Mouse (Mus musculus): ENCODE measurements around the gene Wdr17. TPM values are rescaled to one million over a fixed set of nuclear protein-coding genes. Genes with fewer than 3 reads are reported as not detected.
A peak's percentile ranks its signal among the peaks of the same experiment; 100 is the strongest.

Wdr17 gene
- not detected for total RNA-seq (2021)

DNA sequence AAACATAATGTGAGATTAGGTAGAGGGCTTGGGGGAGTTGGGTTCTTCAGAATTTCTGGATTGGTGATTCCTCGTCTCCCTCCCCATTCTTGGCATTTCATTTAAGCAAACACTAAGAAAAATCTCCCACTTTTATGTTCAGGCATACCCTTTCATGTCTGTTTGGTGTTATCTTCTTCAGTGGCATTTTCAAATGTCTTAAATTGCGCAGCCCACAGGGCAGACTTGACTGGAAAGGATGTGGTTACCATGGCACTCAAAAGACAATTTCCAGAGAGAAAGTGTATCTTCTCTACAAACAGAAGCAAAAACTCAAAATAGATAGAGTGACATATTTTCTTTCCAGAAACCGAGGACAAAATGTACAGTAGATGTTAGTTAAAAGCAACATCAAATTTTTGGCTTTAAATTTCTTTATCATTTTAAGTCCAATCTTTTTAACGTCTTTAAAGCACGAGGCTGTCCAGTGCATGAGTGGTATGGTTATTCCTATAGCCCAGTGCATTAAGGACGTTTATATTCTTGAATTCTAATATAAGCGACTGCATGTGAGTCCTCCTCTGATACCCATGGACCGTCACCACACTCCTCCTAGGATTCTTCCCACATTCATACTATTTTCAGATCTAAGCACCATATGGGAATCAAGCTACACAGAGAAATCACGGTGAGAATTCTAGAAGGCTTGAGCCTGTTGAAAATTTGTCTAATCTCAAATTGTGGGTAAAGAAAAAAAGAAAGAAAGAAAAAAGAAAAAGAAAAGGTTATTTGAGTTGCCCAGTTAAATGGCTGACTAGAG is at the start of gene Wdr17:
Wdr17 (minus strand) TSS at position 198 of the 799 bp plus-strand sequence.
- DNase-seq = no peak
- intact Hi-C loops (cut with DNase I) = no loop called here

DNA sequence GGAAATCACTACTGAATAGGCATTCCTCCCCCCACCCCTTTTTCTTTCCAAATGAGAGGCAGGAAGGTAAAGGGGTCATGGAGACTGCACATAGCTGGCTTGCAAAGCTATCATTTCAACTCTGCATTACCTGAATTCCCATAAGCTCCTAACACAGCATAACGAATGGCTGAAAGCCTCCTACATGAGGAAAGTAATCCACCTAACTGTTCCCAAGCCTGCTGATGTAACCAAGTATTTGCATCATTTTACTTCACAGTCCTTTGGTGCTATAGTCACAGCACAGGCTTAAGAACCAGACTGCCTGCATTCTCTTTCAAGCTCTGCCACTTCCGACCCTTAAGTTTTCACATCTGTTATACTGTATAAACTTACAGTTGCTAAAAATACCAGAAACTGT is 45.3 kb upstream of the Wdr17 start:
- intact Hi-C loops (cut with DNase I) = no loop called here
- DNase-seq = no peak

DNA sequence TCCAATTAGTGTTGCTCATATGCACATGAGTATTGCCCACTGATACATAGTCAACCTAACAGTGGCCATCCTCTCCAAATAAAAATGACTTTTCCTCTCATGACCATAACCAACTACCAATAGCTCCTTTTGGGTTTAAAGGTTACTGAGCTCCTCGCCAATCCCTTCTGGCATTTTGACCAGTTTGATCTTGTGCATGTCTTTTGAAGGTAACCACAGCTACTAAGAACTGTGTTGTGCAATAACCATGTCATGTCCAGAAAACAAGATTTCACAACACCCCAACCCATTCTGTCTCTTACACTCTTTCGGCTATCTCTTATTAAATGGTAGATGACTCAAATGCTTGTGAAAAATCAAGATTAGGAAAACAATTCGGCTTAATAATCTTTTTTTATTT is 38.0 kb upstream of the Wdr17 start:
- intact Hi-C loops (cut with DNase I) = no loop called here
- DNase-seq = no peak

DNA sequence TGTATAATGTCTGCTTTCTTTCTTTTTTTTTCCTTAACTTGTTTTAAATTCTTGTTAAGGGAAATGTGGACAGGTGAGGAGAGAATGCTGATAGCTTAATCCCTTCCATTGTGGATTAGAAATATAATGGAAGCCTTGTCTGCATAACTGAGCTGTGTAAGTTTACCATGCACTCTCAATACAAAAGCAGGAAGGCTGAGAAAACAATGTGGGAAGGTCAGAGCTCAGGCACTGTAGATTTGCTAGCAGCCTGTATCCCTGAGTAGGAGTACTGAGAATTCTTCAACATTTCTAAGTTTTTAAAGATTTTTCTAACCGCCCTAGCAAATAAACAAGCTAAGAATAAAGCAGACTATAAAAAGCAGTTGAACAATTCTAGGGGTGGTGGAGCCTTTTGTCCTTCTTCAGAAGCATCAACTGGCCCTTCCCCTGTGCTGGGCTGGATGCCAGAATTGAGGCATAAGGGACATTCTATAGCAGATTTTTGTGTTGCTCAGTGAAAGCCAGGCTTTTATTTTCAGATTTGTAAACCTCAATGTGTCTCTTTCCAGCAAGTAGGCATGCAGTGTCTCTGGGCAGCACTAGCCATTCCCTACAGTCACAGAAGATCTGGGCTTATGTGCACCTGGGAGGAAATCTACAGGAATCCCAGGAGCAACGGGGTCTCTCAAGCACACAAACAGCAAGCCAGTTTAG is 35.3 kb upstream of the Wdr17 start:
- no peak for DNase-seq
- intact Hi-C loops (cut with DNase I) = no loop called here

DNA sequence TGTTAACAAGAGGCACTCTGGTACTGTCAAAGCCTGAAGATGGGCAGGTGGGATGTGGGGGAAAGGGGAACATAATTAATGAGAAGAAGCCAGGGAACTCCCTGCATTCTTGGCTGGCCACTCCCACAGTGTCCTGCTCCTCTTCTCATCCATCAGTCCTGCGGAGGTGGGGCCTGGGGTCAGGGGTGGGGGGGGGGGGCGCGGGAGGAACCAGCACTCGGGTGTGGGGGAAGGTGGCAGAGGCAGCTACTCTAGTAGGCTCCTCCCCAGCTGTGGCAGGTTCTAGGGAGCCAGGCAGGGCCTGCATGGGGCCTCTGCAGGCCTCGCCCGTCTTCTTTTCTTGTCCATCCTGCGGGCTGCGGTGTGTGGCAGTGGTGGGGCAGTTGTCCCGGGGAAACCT is 30.7 kb upstream of the Wdr17 start:
- intact Hi-C loops (cut with DNase I) = no loop called here
- no peak for DNase-seq

DNA sequence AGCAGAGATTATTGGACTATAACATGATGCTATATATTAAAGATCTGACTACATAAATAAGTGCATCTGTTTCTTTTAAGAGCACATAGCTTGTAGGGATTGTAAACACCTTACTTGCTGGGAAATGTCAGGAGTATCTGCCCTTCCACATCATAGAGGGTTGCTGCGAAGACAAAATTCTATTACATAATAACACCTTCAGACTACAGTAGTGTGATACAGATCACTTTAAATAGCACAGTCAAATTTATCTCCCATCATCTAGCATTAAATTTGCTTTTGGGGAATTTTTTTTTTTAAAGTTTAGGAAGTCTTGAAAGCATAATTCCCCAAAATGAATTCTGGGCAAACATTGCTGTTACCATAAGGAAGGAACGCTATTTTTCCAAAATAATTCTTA is 25.9 kb upstream of the Wdr17 start:
- DNase-seq = no peak
- intact Hi-C loops (cut with DNase I) = no loop called here

DNA sequence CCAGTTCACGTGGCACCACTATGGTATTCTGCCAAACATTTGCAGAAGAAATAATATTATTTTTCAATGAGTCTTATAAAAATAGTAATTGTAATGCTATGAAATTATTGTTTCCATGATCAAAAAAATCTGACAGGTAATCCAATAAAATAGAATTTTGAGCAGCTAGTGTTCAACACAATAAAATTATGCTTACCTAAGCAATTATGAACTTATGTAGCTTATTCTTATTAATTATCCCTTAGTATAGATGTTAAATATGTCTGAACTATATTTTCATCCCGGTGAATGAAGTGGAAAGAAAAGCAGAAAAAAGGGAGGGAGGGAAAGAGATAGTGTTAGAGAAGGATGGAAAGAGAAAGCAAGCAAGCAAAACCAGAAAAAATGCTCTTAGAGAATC is 12.5 kb upstream of the Wdr17 start:
- intact Hi-C loops (cut with DNase I) = no loop called here
- DNase-seq = no peak

DNA sequence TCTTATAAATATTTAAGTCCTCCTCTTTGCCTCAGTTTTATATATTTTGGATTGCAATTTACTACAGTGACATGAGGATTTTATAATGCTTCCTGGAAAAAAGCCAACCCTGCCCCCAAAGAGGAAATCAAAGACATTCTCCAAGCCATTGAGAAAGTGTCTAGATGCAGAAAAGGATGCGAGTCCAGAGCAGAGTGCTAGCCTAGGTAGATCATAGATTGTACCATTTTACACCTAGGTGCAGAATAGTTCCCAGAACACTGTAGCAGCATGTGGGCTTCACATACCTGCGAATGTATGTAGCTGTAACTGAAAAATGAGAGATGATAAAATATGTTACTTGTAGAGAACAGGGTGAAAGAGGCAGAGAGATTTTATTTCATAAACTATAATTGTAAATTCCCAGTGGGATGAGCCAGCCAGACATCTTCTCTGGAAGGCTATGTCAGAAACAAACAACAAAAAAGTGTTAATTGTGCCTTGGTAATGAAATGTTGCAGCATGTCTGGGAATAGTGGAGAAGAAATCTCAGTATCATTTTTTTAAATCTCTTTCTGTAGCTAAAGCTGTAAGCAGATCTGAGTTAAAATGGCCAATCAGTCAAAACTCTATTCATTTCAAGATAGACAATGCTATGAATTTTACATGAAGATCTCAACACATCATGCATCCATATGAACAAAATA is 7.8 kb upstream of the Wdr17 start:
- no peak for DNase-seq
- intact Hi-C loops (cut with DNase I) = no loop called here

DNA sequence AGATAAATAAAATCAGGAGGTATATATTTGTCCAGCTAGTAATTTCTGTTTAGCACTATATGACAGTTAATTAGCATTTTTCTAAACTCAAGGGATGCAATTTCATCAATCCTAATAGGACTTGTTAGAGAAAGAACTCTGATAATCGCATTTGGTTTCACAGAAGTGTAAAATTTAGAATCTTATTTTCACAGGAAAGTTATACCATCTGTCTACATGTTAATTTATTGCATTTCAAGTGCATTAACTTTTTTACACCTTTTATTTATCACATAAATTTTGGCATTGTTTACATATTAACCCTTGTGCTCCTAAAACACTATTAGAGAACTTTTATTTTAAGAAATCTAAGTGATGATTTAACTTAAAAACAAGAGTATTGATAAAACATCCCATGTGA is 7.2 kb upstream of the Wdr17 start:
- intact Hi-C loops (cut with DNase I) = no loop called here
- DNase-seq = no peak

DNA sequence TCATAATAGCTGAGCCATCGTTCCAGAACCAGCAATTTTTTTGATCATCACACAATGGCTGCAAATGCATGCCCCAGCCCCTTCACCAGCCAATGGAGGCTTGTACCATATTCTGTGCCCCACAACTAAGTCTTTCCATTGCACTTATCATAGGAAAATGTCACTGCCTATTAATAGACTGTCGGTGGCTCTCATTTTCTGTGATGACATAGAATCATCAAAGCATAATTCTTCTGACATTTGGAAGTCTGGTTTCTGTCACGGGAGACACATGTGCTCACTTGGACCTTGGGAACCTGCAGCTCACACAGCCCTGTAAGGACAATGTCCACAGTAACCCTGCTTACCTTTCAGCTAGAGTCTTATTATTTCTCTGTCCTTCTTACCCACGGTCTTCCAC is 424 bp downstream of the Wdr17 start:
- peak; percentile 4 to 12 for DNase-seq
- intact Hi-C loops (cut with DNase I) = no loop called here

DNA sequence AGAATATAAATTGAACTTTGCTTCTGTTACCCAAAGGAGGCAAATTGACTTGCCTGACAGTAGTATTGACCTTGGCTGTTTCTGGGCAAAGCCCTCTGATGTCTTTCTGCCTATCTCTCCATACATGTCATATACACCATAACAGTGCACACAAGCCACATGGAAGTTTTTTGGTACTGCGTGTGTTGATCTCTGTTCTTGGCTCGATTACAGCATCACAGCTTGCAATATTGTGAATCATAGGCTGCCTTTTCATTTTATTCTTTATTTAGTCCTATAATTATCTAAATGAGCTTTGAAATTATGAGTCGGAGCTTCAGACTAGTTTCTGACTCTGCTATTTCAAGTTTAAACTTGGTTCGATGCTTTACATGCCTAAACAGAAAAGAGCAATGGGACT is 10.5 kb downstream of the Wdr17 start:
- DNase-seq = no peak
- intact Hi-C loops (cut with DNase I) = no loop called here

DNA sequence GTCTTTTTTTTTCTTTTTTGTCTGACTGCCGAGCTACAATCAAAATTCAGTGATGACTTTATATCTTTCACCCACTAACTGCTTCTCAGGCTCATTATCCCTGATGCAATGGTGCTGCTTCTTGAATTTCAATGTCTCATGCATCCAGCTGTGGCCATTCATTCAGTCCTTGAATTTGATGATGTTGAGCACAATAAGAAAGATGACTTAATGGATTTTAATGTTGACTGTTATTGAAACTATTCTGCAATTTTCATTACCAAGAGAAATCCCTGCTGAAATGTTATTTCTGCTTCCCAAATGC is 22.3 kb downstream of the Wdr17 start:
- intact Hi-C loops (cut with DNase I) = no loop called here
- no peak for DNase-seq

DNA sequence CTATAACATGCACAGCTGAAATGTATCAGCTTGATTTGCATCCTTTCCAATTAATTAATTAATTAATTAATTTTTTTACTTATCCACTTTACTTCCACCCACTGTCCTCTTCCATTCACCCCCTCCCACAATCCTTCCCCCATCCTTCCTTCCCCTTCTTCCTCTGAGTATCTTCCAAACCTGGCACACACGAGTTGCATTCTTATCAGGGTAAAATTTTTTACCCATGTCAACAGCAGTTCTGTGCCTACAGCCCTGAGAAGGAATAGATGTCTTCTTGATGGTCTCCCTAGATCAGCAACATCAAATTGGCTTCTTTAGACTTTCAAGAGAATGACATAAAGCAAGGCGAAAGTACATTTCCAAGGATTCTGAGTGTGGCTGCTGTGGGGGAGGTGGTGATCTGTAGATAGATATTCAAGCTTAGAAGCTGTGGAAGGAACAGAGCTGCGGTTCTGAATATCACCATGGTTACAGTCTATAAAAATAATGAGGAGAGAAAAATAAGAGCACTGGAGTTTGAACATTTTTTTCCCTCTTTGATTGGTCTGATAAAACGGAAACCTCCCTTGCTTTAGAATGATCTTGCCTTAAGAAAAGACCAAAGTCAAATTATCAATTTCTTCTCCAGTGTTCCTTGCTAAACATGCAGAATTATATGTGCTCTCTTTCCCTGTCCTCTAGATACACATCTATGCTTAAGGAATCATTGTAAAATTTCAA is 22.8 kb downstream of the Wdr17 start:
- DNase-seq = no peak
- intact Hi-C loops (cut with DNase I) = no loop called here

DNA sequence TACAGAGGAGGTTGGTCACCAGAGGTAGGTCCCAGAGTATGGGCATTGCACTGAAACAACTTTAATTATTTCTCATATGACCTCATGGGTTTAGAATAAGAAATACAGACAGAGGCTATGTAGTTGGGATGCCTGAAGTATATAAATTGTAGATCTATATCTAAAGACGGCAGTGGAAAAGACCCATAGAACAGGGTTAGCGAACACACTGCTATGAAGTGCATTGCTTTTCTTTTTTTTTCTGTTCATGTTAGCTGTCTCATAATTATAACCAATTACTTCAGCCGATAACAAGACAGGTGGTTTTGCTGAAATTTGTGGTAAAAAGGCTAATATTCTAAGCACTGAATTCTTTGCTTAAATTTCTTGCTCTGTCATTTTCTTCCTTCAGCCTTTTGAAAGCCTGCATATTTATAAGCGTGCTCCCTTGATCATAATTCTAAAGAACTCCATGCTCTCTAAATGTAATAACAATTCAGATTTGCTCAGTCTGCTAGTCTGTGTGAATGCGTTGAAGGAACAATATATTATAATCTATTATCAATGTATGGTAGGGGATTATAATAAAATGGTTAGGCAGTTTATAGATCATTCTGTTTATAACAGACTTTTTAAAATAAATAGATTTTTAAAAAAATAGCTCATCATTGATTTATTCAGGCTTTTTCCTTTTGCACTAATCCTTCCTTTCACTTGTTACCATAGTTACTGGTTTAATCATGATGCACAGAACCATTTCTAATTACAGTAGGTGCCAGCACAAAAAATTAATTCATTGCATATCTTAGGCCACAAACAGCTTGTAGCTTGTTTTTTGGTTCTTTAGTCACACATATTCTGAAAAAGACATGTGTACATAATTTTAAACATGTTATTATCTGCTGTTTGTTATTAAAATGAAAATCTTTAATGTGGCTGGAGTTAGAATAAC is 50.7 kb downstream of the Wdr17 start:
- intact Hi-C loops (cut with DNase I) = no loop called here
- no peak for DNase-seq

DNA sequence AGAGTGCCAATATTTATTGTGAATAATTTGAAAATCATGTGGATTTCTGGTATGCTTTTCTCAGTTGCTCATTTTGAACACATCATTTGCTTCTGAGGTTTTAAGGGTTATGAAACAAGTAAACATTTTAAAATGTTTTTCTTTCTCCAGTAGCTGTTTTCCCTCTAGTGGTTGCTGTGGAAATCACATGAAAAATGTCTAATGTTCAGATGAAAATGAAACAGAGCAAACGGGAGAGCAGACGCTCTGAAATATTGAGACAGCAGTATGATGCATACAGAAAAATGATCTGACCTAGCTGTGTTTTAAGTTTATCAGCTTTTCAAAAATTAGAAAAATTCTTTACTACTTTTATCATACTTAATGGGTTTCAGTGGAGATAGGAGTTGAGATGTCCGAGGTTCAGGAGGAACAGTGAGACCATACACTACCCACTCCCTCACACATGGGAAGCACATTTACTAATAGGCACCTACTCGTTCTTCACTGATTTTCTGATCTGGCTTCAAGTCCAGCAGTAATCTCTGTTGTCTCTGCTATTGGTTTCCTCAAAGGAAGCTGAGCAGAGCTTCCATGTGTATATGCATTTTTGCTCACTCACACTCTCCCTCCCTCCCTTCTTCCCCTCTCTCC is 57.1 kb downstream of the Wdr17 start:
- DNase-seq = peak in 1 of 2 experiments; percentile 22
- intact Hi-C loops (cut with DNase I) = loop anchor here (2.0 to 5.0 kb wide), 2 partner anchors 93 to 323 kb away; no protein-coding TSS in a partner anchor

DNA sequence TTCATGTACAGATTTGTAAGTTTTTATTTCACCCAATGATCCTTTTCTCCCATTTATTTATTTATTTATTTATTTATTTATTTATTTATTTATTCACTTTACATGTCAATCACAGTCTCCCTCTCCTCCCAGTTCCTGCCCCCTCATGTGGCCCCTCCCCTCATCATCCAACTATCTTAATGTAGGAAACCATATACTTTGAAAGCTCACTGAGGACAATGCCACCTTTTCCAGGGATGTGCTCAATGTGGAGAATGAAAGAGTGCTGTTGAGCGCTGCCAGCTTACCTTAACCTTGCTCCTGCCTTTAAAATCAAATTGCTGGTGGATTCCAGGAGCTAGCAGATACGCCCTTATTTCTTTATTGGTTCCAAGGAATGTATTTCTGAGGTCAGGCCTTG is 59.0 kb downstream of the Wdr17 start:
- intact Hi-C loops (cut with DNase I) = no loop called here
- no peak for DNase-seq

DNA sequence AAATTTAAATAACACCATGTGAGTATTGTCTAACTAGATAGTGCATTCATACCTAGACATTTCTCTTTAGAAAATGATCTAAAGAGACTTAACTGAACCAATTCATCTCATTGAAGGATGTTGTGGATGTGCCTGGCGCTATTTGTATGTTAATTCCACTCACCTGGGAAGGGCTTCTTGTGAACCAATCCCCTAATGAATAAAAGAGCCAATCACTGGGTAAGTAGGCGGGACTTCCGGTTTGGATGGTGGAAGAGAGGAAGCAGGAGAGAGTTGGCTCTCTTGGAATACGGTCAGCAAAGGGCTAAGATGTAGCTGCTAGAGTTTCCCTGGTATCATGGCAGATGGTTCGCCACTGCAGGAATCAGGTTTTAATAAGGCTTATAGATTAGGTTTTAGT is 64.0 kb downstream of the Wdr17 start:
- intact Hi-C loops (cut with DNase I) = no loop called here
- no peak for DNase-seq

DNA sequence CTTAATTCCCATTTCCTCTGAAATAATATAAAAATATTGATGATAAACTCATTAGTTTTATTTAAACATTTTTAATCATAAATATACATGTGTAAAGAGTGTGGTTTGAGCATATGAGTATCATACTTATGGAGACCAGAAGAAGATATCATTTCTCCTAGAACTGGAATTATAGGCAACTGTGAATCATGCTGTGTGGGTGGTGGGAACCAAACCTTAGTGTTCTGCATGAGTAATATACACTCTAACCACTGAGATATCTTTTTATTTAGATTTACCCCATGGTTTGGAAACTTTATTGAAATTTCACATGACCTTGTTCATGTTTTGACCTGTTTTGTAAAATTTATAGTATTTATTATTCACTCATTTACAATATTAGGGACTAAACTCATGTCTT is 68.3 kb downstream of the Wdr17 start:
- DNase-seq = no peak
- intact Hi-C loops (cut with DNase I) = no loop called here

DNA sequence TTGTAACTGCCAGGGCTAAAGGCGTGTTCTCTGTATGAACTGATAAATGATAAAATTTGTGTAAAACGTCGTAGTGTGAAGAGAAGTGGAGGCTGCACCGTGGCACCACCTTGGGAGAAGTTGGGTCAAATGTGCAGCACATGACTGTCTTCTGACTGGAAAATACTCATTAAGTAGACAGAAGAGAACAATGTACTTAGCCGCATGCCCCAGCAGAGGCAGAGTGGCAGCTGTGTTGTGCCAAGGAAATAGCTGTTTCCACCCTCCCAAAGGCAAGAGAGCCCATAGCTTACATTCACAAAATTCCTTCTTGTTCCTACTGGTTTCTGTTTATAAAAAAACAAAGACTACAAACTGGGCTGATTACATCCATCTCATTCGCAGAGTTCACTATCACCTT is 78.8 kb downstream of the Wdr17 start:
- intact Hi-C loops (cut with DNase I) = no loop called here
- no peak for DNase-seq

DNA sequence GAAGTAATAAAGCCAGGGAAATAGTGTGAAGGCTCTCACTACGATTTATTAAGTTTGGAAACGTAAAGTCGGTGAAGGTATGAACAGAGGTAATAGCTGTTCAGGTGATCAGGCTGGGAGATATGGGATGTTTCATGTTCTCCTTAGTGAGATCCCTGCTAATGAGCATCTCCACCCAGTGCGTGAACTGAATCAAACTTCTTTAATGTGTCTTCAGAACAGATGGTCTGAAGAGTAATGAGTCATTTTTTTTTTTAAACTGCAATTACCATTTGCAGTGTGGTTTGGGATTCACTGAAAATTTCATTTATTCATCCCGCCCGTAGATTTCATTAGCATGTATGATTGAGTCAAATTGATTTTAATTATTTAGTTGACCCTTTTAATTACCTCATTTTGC is 80.8 kb downstream of the Wdr17 start:
- intact Hi-C loops (cut with DNase I) = no loop called here
- DNase-seq = no peak

Measured in heart, postnatal 10 days (tissue).